Mouse (Mus musculus): ENCODE measurements around the gene Sppl2b. TPM values are rescaled to one million over a fixed set of nuclear protein-coding genes. Genes with fewer than 3 reads are reported as not detected.

The Sppl2b gene
- polyA plus RNA-seq, 1 experiment from 2014 or later = 13.4 TPM

DNA sequence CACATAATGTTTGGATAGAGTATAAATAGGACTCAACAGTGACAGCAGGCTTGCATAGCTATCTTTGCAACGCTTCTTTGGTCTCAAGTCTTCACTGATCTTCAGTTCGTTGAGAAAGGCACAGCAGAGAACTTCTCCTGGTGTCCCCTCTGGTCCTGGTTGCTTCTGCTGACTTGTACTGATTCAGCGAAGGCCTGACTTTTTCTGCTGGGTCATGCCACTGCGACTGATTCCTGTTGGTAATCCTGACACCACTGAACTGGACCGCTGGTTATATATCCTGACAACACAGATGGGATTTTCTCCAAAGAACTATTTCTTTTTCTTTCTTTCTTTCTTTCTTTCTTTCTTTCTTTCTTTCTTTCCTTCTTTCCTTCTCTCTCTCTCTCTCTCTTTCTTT lies 32.5 kb upstream of the Sppl2b start:
- H3K4me1 ChIP-seq (replicated peaks; ENCODE audit: control insufficient read depth, insufficient read depth, low read length) = no peaks in the 10 kb centered on the region
- no peaks in the 10 kb centered on the region for H3K27me3 ChIP-seq (replicated peaks; ENCODE audit: control insufficient read depth, insufficient read depth, low read length)
- no peak overlapping the region for H3K9ac ChIP-seq (ENCODE audit: low read depth, low read length)
- 92% methylated on average over 5 of the region's 5 CpGs for WGBS
- no peak for ATAC-seq
- H3K27ac ChIP-seq (ENCODE audit: low read depth, low read length) = no peak overlapping the region
- no peak for TF ChIP-seq CTCF (IDR thresholded peaks at IDR 0.05; ENCODE audit: low read depth)
- no peak overlapping the region for H3K4me2 ChIP-seq (replicated peaks; ENCODE audit: low read depth)
- H3K36me3 ChIP-seq (ENCODE audit: control insufficient read depth, insufficient read depth) = no peaks in the 10 kb centered on the region
- no peaks in the 10 kb centered on the region for H3K9me3 ChIP-seq (ENCODE audit: control insufficient read depth)
- H3K4me3 ChIP-seq (ENCODE audit: low read depth, low read length) = no peak overlapping the region

DNA sequence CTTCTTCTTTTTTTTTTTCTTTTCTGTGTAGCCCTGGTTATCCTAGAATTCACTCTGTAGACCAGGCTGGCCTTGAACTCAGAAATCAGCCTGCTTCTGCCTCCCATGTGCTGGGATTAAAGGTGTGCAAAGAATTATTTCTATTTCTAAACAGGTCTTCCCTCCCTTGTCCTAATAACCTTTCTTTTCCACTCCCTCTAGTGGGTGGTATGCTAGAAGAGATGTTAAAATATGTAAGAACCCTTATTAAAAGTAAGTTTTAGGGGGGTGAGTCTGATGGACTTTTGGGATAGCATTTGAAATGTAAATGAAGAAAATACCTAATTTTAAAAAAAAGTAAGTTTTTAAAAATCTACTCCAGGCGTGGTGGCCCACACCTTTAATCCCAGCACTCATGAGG lies 31.8 kb upstream of the Sppl2b start:
- Histone ChIP-seq H3K27ac (ENCODE audit: low read depth, low read length) (no peak overlapping the region), H3K4me3 (ENCODE audit: low read depth, low read length) (no peak overlapping the region), H3K9ac (ENCODE audit: low read depth, low read length) (no peak overlapping the region), H3K9me3 (ENCODE audit: control insufficient read depth) (no peaks in the 10 kb centered on the region), H3K27me3 (replicated peaks; ENCODE audit: control insufficient read depth, insufficient read depth, low read length) (no peaks in the 10 kb centered on the region), H3K4me1 (replicated peaks; ENCODE audit: control insufficient read depth, insufficient read depth, low read length) (no peaks in the 10 kb centered on the region), H3K36me3 (ENCODE audit: control insufficient read depth, insufficient read depth) (peaks cover 3% of the 10 kb centered on the region; the same call in 1 of the 2 replicates), H3K4me2 (replicated peaks; ENCODE audit: low read depth) (no peak overlapping the region)
- TF ChIP-seq CTCF (IDR thresholded peaks at IDR 0.05; ENCODE audit: low read depth) = no peak; the same call in 1 of the 2 replicates
- ATAC-seq = no peak
- 78% methylated on average over 1 of the region's 1 CpGs for WGBS

DNA sequence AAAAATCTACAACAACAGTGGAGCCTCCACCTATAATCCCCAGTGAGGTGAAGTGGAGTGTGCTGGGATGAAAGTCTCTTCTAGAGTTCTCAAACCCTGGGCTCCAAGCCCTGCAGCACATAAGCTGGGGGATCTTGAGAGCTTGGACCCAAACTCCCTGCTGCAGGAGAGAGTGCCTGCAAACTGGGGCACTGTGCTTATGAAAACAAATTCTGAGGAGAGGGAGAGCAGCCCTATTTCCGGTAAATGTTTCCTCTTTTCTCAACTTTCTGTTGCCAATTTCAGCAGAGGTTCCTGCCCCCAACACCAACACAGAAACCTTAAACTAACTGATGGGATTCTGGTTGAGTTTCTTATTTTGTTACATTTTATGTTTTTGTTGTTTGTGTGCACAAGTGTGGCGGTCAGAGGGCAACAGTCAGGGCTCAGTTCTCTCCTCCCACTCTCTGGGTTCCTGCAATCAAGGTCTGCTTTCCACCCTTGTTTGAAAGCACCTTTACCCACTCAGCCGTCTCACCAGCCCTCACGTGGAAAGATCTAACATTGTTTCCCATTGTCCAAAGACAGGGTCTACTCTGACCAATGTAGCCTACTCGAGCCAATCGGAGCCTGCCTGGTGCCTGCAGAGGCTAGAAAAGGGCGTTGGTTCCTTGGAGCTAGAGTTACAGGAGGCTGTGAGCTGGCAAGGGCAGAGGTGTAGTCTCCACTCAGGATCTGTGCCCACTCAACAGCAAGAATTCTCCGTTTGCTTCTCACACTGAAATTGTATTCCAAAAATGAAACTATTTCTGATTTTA lies 31.0 kb upstream of the Sppl2b start:
- Histone ChIP-seq H3K27ac (ENCODE audit: low read depth, low read length) (no peak overlapping the region), H3K4me1 (replicated peaks; ENCODE audit: control insufficient read depth, insufficient read depth, low read length) (no peaks in the 10 kb centered on the region), H3K36me3 (ENCODE audit: control insufficient read depth, insufficient read depth) (peaks cover 7% of the 10 kb centered on the region; the same call in 1 of the 2 replicates), H3K4me2 (replicated peaks; ENCODE audit: low read depth) (0 out of 2 replicates have a peak overlapping the region, but pooled peaks have one; percentile 9), H3K9me3 (ENCODE audit: control insufficient read depth) (no peaks in the 10 kb centered on the region), H3K9ac (ENCODE audit: low read depth, low read length) (no peak overlapping the region), H3K27me3 (replicated peaks; ENCODE audit: control insufficient read depth, insufficient read depth, low read length) (no peaks in the 10 kb centered on the region), H3K4me3 (ENCODE audit: low read depth, low read length) (no peak overlapping the region)
- no peak for TF ChIP-seq CTCF (IDR thresholded peaks at IDR 0.05; ENCODE audit: low read depth)
- WGBS = 65% methylated on average over 8 of the region's 8 CpGs
- no peak for ATAC-seq

- Histone ChIP-seq H3K9me3 (ENCODE audit: control insufficient read depth) (no peaks in the 10 kb centered on the region), H3K4me2 (replicated peaks; ENCODE audit: low read depth) (no peak overlapping the region), H3K4me3 (ENCODE audit: low read depth, low read length) (no peak overlapping the region), H3K9ac (ENCODE audit: low read depth, low read length) (no peak overlapping the region), H3K4me1 (replicated peaks; ENCODE audit: control insufficient read depth, insufficient read depth, low read length) (no peaks in the 10 kb centered on the region; the same call in 1 of the 2 replicates), H3K36me3 (ENCODE audit: control insufficient read depth, insufficient read depth) (peaks cover 15% of the 10 kb centered on the region), H3K27me3 (replicated peaks; ENCODE audit: control insufficient read depth, insufficient read depth, low read length) (no peaks in the 10 kb centered on the region), H3K27ac (ENCODE audit: low read depth, low read length) (no peak overlapping the region)
- TF ChIP-seq CTCF (IDR thresholded peaks at IDR 0.05; ENCODE audit: low read depth) = no peak
- no peak for ATAC-seq
- 75% methylated on average over 2 of the region's 2 CpGs for WGBS
These were observed 30.2 kb upstream of the Sppl2b start for GRCm38 (mm10) chr10:80824827-80825226.

DNA sequence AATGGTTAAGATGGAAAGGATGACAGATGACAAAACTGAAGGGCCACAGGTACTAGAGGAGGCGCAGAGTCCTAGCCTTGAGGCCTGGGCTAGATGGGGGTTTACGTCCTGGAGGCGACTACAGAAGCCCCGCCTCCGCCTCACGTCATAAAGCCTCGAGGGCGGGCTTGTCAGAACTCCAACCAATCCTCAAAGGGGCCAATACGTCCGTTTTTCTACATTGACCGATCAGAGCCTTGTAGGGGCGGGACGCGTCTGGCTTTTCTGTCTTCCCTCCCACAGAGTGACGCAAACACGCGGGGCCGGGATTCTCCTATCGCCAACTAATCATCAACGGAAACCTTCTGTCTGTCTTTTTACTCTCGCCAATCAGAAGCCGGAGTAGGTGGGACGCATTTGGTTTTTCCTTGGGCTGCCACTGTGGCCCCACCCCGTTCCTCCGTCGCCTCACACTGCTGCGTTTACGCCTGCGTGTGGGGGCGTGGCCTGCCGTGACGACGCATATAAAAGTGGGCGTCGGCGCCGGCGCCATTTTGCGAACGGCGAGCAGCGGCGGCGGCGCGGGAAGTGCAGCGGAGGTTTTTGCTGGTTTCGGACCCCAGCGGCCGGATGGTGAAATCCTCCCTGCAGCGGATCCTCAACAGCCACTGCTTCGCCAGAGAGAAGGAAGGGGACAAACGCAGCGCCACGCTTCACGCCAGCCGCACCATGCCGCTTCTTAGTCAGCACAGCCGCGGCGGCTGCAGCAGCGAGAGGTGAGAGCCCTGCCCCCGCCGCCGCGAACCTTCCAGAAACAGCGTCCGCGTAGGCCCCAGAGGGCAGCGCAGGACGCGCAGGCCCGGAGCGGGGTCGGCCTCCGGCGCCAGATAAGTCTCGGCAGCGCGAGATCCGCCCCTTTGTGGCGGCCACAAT lies 28.7 kb upstream of the Sppl2b start, which contains the start of gene Oaz1:
Oaz1 (plus strand) TSS at position 506 of the 912 bp plus-strand sequence.
- peaks cover 7% of the 10 kb centered on the region; the same call in 1 of the 2 replicates for H3K4me1 ChIP-seq (replicated peaks; ENCODE audit: control insufficient read depth, insufficient read depth, low read length)
- peak within 1 kb of the TSS; percentile 71 for H3K9ac ChIP-seq (ENCODE audit: low read depth, low read length)
- H3K4me2 ChIP-seq (replicated peaks; ENCODE audit: low read depth) = peak within 1 kb of the TSS; percentile 94
- peak; percentile 97 for ATAC-seq
- WGBS = under 1% methylated on average over 73 of the region's 82 CpGs
- H3K27ac ChIP-seq (ENCODE audit: low read depth, low read length) = peak within 1 kb of the TSS; percentile 87
- no peaks in the 10 kb centered on the region for H3K27me3 ChIP-seq (replicated peaks; ENCODE audit: control insufficient read depth, insufficient read depth, low read length)
- peaks cover 18% of the 10 kb centered on the region for H3K36me3 ChIP-seq (ENCODE audit: control insufficient read depth, insufficient read depth)
- no peaks in the 10 kb centered on the region for H3K9me3 ChIP-seq (ENCODE audit: control insufficient read depth)
- 0 out of 2 replicates have a peak, but pooled peaks have one; percentile 19 for TF ChIP-seq CTCF (IDR thresholded peaks at IDR 0.05; ENCODE audit: low read depth)
- H3K4me3 ChIP-seq (ENCODE audit: low read depth, low read length) = peak within 1 kb of the TSS; percentile 62
